Mouse (Mus musculus) cerebellum, postnatal 14 days (tissue): ENCODE data around the gene Smarca5.
A peak's percentile ranks its signal among the peaks of the same experiment; 100 is the strongest.

Source experiments
- DNase-seq, 2 experiments: peaks; one replicate each; pipeline ENCODE4 v3.0.0; 2021; ENCODE audit warnings: mixed read lengths in 2 of 2

The Smarca5 gene

DNA sequence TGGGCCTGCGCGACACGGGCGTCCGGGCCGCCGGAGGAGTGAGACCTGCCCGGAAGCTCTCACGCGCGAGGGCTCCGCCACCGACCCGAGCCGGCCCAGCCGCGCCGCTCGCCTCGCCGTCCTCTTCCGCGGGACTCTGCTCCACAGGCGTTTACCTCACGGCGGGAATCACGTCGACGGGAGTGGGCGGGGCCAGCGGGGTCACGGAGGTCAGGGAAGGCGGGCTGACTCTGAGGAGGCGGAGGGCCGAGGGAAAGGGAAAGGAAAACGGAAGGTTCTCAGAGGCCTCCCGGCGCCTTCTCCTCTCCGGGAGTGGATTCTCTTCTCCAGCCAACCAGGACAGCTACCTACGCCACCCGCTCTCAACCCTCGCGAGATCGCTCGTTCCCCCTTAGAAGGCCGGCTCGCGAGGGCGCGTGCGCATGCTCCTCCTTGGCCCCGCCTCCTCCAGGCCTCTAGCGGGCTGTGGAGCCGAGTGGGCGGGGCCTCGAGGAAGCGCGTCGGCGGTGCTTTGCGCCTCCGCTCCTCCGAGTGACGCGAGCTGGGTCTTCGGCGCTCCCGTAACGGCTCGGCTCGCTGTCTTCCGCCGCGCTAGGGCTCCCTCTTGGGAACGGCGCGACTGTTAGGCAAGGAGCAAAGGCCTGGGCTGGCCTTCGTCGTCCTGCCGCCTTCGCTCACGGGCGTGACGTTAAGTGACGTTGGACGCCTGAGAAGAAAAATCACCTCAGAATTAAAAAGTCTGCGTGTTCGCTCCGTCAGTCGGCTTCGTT, at the start of gene Smarca5:
Gene Smarca5 (minus strand): TSS at position 343 of the 770 bp plus-strand sequence.
- DNase-seq: peak; percentile 97 to 98

DNA sequence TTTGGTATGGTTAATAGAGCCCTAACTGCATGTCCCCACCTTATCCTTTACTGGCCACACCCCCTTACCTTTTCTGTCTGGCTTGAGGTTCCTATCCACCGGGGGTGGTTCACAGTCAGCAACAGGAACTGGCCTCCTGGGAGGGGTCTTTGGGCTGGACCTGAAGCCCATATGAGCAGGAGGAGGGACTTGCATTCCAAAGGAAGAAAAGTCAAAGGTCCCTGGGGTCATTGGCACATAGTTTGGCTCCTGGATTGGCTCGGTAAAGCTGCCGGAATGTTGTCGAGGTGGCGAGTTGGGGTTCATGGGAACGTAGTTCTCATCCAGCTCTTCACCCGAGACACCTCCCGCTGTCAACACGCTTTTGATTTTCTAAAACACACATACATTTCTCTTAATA, 45.3 kb upstream of the Smarca5 start:
- DNase-seq: no peak

DNA sequence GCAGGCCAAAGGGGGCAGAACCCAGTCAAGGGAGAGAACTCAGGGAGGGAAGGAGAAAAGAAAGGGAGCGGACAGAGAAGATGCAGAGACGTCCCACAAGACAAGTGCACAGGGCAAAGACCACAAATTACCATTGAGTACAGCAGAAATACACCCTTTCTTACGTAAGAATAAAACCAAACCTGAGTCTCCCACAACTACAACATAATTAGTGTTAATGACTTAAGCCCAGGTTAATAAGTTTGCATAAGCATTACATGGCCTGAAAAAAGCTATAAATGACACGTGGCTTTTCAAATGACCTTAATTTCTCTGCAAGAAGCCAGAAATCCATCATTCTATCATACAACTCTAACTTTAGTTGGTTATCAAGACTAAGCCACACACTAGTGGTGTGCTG, 44.0 kb upstream of the Smarca5 start:
- DNase-seq: no peak

DNA sequence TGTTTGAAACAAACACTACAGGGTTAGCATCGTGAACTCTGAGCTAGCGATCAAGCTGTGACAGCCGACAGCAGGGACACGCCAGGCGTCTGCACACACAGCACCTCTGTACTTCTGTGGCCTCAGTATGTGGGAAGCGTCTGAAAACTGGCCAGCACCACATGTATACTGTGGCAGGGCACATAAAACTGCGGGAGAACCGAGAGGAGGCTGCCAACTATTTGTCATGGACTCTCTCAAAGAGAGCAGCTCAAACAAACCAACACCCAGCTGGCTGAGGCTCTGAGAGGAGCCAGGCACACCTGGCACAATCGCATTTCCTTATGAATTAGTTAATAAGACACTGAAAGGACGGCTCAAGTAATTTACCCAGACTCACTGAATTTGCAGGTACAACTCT, 42.0 kb upstream of the Smarca5 start:
- DNase-seq: no peak

DNA sequence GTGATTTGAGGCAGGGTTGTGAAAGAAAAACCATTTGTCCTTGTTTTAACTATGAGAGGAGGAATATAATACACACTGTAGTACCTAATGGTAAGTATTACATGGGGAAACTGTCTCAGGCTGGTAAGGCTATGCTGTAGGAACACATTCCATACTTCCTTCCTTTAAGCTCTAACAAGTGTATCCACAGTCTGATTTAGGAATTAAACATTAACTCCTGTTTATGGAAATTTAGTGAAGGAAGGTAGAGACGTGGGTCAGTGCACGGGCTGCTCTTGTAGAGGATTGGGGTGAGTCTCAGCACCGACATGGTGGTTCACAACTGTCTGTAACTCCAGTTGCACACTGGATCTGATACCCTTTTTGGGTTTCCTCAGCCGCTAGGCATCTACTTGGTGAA, 41.0 kb upstream of the Smarca5 start:
- DNase-seq: no peak

DNA sequence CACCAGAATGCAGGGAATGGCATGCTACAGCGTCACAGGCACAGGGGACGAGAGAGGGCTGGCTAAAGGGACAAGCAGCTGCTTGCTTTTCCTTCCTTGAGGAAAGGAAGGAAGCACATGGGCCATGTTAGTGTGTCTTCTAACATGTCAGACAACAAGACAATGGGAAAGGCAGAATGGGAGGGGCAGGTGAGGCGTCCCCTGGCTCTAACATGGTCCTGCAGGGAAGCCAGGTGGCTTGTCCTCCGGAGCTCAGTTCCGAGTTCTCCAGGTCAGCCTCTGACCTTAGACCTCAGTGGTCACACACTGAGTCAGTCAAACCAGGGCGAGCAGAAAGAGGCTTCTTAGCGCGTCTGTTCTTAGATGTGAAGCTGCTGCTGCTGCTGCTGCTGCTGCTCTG, 37.1 kb upstream of the Smarca5 start:
- no peak for DNase-seq

DNA sequence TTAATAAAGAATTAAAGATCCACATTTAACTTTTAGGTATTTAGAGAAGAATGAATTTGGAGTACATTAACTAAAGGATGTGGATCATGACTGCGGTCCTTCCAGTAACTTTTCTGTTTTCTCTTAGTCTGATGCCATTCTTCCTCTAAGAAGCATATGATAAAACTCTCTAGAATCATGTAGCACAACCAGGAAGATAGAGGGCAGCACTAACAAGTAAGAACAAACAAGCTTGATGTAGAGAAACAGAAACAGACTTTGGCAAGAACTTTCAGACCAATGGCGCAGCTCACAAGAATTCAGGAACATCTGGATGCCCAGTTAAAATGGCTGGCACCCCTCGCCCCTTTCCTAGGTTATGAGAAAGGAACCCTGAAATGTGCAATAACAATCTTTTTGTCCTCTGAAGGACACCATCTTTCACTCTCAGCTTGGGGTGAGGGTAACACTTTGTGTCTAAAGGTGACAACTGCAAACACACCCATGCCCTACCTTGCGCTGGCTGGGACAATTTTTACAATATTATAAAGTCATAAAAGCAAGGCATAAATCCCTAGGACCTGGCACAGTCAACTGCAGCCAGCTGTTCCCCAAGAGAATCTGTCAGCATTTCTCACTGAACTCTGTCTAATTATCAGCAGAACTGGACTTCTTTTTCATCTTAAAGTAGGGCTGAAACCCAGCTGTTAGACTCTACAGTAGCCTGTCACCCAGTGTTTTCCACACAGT, 33.6 kb upstream of the Smarca5 start:
- DNase-seq: peak in 1 of 2 experiments; percentile 34

DNA sequence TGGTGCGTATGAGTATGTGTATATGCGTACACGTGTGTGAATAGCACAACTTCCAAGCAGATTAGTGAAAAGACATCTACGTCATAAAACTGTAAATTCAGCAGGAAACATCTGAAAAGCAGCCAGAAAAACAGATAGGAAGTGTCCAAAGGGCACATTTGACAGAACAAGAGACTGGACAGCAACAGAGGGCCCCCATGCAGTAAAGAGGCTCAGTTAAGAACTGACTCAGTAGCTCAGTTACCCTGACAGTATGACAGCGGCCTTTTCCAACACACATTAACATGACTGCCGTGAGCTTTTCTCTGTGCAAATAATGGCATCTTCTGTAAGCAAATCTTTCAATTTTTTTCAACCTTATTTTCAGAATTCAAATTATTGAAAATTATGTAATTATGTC, 29.2 kb upstream of the Smarca5 start:
- DNase-seq: no peak

DNA sequence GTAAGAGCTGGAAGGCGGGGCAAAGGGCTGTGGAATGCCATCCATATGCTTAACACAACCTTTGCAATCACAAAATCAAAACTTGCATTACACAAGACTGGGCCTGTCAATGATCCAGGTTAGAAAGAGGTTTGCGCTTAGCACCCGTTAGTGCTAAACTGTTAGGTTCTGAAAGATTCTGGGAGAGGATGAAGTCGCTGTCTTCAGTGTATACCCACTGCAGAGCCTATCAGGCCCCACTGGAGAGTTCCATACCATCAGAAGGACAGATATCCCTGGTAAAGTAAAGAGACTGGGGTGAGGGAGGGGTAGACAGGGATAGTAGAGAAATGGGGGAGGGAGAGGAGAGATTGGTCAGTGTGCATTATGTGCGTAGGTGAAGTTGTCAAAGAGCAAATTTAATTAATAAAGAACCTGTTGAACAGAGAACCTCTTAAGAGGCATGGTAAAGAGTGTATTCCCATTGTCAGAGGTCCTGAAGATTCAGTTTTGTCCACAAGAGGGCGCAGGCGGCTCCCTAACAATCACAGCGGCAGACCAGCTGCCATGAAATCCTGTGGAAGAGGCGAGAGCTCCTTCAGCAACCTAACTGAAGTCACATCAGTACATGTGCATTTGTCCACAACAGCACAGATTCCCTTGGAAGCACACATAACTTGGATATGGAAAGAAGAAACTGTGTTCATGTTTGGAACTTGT, 13.9 kb upstream of the Smarca5 start:
- DNase-seq: peak; percentile 92

DNA sequence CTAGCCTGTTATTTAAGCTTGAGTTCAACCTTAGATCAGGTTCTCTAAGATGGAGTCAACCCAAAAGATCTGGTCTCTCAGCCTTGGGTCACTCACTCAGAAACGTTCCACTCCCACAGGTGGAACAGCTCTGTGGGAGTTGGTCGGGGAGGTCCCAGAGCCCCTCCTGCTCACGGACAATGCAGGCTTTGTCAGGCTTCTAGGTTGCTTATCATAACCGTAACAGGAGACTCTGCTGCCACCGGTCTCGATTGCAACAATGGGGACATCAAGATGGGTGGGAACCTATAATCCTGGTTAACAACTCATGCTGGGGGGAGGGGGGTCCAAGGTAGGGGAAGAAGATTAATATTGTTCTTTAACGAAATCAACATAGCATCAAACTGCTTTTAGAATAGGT, 13.1 kb upstream of the Smarca5 start:
- DNase-seq: no peak

DNA sequence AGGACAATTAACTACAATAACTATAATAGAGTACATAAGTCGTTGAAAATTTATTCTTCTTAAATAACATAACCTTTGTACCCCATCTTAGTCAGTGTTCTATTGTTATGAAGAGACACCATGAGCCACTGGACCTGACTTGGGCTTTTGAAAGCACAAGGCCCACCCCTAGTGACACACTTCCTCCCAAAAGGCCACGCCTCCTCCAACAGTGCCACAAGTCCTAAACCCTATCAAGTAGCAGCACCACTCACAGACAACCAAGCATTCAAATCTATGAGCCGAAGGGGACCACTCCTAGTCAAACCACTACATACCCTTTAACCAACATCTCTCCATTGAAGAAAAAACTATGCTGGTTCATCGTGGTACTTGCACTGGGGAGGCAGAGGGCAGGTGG, 9.8 kb upstream of the Smarca5 start:
- no peak for DNase-seq

DNA sequence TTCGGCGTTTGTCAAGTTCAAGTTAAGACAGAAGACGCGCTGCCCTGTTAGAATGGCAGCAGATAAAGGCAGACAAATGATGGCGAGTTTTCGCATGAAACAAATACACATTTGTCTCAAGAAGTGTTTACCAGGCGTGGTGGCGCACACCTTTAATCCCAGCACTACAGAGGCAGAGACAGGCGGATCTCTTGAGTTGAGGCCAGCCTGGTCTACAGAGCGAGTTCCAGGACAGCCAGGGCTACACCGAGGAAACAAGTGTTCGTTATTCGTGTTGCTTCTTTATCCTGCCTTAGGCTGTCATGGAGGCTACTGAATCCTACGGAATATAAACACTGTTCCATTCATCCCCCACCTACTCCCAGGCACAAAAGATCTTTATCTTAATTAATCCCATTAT, 635 bp upstream of the Smarca5 start:
- DNase-seq: no peak

DNA sequence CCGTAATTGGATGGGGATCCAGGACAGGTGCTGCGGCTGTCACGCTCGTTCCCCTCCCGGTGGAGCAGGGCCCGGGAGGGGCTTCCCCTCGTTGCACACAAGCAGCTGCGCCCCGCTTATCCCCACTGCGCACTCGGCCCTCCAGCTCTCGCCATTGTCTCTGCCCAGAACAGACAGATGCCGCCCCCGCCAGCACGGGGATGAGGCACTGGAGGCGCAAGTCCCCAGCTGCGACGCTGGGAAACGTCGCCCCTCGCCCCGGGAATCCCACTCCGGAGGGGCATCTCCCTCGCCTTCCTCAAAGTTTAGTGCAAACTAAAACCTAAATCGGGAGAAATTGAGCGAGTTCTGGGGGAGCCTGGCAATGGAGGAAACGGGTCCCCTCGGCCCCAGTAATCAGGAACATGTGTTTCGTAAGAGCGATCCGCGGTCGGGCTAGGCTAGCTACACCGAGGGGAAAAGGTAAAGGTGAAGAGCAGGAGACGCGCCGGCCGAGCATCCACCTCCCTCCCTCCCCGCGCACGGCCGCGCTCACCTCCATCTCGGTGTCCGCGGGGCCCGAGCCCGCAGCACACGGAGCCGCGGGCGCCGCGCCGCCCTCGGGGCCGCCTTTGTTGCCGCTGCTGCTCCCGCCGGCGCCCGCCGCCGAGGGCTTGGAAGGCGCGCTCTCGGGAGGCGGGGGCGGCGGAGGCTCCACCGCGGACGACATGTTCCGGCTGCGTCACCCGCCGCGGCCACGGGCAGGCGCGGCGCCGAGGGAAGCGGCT, 726 bp downstream of the Smarca5 start:
- peak; percentile 62 to 66 for DNase-seq

DNA sequence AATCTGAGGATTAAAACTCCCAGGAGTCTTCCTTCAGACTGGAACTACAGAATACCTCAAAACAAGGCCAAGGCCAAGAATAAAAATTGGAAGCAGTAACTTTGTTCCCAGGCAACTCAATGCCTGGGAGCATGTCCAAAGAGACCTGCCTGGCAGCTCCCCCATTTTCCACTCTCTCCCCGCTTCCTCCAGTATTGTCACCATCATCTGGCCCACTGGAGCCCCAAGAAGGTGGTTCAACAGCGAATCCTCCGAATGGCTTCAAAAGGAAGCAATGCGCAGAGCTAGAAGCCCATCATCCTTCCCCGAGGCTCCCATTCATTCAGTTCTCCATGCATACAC, 1.3 kb downstream of the Smarca5 start:
- DNase-seq: no peak

DNA sequence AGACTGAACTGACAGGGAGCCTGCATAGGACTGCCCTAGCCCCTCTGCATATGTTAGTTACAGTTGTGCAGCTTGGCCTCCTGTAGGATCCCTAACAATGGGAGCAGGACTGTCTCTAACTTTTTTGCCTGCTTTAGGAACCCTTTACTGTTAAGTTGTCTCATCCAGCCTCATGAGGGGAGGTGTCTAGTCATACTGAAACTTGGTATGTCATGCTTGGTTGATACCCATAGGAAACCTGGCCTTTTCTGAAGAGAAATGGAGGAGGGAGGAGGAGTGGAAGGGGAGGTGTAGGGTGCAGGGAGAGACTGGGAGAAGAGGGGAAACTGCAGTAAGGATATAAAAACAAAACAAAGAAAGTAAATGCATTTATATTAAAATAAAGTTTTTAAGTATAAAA, 7.0 kb downstream of the Smarca5 start:
- DNase-seq: no peak

DNA sequence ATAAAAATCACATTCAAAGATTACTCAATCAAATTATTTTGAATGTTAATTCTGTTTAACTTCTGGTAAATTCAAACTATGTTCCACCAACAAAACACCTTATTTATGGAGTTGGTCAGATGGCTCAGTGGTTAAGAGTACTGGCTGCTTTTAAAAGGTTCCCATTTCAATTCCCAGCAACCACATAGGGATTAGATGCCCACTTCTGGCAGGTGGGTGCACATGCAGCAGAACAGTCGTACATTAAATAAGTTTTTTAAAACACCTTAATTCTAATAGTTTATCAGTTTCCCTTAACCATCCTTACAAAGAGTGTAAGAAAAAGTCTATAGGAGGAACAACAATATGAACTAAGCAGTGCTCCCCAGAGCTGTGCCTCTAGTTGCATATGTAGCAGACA, 24.8 kb downstream of the Smarca5 start:
- no peak for DNase-seq

DNA sequence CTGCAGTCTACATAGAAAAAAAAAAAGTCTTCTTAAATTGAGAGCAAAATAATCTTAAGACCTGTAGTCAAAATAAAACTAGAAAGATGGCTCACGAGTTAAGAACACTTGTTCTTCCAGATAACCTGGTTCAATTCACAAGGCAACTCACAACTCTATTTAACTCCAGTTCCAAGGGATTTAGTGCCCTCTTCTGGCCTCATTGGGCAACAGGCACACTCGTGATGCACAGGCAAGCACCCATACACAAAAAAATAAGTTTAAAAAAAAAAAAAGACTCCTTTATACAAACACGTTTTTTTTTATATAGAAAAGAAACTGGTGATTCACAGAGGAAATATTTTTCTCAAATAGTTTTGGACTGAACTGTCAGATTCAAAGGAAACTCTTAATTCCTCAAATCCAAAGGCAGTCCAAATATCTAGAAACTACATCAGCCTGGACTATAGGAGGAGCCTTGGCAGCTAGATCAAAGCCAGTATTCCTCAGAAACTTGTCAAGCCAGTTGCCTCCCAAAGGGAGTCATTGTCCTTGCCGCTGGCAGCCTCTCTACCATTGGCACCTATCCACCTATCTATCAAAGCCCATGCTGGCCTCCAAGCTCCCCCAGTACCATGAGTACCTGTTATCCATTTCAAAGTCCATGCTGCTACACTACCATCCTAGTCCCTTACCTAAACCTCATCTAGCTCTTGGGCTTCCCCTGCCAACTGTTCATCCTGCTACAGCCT, 28.5 kb downstream of the Smarca5 start:
- peak in 1 of 2 experiments; percentile 21 for DNase-seq

DNA sequence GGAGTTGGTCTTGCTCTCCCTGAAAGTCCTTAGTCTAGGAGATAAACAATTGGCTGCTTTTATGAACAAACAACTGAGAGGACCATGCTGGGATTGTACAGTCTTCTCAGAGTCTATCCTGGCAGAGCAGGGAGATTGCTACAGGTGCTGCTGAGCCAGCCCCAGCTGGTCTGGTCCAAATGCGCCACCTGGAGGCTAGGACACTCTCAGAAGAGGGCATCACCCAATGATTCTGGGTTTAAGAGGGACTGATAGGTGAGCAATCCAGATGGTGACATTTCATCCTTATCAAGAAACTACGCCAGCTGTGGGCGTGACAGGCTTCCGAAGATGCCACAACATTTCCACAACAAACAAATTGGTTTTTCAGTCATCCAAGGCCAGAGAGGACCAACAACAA, 51.2 kb downstream of the Smarca5 start:
- peak; percentile 80 to 89 for DNase-seq

DNA sequence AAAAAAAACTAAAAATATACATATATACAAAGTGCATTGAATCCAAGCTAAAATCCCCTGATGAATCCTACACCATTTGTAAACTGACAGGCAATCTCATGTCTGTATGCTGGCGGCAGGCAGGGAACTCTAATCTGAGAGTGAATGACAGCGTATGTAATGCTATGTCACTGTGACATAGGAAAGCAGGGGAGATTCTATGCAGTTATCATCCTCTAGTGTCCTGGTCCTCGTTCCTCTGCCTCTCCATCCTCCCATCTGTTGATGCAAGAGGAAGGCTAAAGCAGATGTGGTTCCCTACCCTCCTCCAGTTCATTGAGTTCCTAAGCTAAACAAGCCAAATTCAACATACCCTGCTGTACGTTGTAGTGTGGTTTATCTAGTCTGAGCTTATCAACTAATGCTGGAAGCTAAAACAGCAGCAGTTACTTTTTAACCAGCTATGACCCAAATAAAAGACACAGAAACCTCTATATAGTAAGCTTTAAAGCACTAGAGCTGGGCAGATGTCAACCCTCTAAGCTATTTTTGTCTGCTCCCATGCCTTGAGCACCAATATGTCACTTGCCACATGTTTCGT, 55.5 kb downstream of the Smarca5 start:
- no peak for DNase-seq

DNA sequence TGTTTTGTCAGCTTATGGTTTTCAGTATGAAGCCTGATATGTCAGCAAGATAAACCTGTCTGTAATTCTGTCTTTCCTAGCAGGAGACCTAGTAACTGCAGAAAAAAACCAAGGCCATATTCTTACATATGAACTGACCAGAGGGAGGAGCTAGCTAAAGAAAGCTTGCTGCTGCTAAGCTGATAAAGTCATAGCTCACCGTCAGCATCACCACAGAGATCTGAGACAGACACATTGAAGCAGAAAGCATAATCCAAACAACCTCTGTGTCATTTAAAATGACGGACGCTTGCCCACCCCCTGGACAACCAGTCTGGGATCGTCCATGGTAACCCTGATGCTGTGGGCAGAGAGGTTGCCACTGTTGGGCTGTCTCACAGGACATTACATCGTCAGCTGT, 56.7 kb downstream of the Smarca5 start:
- DNase-seq: no peak

DNA sequence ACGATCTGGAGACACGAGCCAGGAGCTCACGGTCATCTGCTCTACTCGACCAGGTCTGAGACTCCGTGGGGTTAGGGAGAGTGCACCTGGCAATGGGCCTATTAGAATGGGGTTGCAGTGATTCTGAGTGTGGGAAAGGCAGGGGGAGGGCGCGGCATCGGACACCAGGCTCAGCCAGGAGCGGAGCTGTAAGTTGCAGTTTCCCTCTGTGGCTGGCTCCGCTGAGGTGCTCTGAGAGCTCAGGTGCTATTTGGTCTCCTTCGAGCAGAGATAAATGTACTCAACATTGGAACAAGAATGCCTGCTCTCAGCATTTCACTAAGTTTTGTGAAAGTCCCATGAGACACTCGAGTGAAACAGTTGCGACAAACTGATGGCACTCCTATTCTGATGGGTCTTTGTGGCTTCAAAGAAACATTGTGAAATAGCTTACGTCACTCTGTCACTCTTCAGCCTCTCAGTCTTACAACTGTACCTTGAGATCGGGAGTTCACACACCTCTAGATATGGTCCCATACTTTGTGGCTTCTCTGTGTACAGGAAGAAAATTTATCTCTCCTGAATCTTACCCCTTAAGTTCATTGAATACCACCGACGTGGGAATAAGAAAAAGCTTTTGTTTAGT, 69.9 kb downstream of the Smarca5 start:
- DNase-seq: no peak

DNA sequence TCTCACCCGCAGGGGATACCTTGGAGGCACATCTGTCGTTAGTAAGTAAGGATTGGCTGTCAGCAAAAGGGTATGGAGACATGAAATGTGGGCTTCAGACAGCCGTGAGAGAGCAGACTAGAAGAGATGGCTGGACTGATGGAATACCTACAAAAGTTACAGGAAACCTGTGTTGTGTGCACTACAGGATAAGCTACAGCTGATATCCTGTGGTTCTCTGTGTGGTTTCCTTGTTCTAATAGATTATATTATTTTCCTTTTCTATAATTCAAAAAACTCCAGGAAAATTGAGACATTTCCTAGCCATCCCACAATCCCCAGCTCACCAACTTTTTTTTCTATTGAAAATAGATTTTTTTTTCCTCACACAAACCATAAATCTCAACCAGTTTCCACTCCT, 75.8 kb downstream of the Smarca5 start:
- DNase-seq: no peak
